Mouse (Mus musculus) gastrocnemius, postnatal 4 days (tissue): ENCODE measurements at regions not wholly inside any gene's neighbourhood (a gene's known extent, or its start where the extent isn't known, plus 50 kb on each side); places are given as distances from the start of the nearest gene placed in this dataset.

Source experiments
- DNase-seq, 2 experiments: peaks; one replicate each; pipeline ENCODE4 v3.0.0; 2021 to 2022; ENCODE audit warnings: low spot score in 2 of 2, mixed read lengths in 2 of 2

DNA sequence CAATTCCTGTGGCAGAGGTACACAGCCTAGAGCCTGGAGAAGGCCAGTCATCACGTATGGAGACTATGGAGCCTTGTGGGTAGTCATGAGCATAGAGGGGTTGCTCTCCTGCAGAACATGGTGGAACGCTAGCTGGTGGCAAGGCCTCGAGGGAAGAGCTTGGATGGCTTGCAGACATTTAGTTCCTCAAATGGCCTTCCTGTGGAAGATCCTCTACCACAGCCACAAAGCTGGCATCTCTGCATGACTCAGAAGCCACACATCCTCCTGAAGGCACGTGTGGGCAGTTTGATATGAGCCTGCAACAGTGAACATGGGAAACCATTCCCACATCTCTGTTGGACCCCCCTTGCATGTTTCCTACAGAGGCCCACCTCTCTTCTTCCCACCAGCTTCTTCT, 547.9 kb upstream of the Lrrc6 start:
- DNase-seq, result no peak

GRCm38 (mm10) chr15:67048148-67048547, 547.4 kb upstream of the Lrrc6 start:
- no peak for DNase-seq

- peak in 1 of 2 experiments; percentile 36 for DNase-seq
These were observed 545.5 kb upstream of the Lrrc6 start for GRCm38 (mm10) chr15:67045920-67046804.

GRCm38 (mm10) chr15:67045329-67045728, 544.6 kb upstream of the Lrrc6 start:
- DNase-seq, result no peak

DNA sequence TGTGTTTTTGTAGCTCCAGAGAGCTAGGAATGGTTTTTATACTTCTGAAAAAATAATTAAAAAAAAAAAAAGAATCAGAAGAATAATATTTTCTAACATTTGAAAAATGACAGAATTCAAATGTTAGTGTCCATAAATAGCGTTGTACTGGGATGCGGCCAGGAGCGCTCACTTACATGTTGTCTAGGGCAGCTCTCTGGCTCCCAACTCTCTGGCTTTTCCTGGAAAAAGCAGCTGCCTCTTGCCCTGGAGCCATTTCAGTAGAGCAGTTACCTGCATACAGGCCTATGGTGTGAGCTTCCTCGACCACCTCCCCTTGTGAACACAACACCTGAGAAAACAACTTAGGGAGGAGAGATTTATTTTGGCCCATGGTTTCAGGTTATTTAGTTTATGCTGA, 544.1 kb upstream of the Lrrc6 start:
- DNase-seq, result no peak

DNA sequence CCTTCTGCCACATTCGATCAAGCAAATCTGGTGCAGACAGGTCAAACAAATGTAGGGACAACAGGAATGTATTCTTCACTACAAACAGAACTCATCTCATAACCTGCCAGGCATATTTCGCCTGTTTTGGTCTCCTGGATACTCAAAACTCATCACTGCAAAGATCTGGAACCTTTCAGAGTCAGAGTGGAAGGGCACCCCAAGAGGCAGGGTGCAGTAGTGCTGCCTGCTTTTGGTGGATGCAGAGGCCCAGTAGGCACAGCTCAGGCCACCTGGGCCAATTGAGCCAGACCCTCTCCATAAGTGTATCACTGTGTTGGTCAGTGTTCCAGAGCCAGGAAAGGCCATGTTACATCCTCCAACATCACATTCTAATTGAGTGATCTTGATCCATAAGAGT, 541.4 kb upstream of the Lrrc6 start:
- no peak for DNase-seq

- DNase-seq, result no peak
These were observed 539.5 kb upstream of the Lrrc6 start for GRCm38 (mm10) chr15:67040229-67040628.

DNA sequence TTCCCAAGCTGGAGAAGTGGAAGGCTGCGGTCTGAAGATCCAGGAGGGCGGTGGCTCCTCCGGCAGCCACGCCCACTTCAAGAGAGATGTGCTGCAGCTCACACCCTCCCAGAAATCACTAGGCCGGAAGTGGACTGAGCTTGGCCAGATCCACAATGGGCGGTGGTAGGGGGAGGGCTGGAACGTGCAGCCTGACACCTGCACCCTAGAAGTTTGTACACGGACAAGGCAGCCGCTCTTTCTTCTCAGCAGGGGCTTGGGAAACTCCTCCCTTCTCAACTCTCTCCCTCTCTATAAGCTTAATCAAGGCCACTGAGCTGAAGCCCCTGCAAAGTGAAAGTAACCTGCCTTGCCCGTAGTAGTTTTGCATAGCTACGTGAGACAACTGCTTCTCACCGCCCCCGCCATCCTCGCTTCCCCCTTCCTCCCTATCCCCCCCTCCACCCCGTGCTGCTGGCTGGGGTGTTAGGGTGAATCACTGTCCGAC, 538.8 kb upstream of the Lrrc6 start:
- peak; percentile 47 to 67 for DNase-seq

DNA sequence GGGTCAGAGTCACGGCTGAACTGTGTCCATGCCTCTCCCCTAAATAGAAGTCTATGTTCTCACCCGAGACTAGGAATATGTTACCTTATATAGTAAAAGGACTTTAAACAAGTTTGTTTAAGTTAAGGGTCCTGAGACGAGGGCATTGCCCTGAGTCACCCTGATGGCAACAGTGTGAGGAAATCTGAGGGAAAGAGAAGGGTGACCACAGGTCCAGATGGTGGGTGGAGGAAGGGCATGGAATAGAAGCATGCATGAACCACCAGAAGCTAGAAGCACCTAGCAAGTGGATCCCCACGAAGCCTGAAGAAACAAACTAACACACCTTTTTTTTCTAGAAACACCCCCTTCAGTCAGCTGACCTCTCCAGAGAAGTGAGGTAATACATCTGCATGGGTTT, 536.9 kb upstream of the Lrrc6 start:
- DNase-seq, result no peak

- DNase-seq, result no peak
These were observed 535.6 kb upstream of the Lrrc6 start for GRCm38 (mm10) chr15:67036341-67036740.

DNA sequence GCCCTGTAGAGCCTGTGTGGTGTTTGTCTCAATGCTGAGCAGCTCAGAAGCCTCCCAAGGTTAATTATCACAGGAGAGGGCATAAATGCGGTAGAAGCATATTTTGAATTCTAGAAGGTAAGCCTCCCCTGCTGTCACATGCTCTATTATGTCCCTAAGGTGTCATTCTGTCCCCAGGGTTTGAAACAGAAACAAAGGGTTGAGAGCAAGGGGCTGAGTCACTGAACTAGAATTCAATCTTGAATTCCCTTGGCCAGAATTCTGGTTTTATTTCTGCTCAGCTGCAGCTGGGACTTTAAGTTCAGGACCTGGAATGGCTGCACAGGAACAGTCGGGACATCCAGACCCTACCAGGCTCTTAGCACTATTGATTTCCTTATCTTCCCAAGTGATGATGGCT, 533.2 kb upstream of the Lrrc6 start:
- no peak for DNase-seq

DNA sequence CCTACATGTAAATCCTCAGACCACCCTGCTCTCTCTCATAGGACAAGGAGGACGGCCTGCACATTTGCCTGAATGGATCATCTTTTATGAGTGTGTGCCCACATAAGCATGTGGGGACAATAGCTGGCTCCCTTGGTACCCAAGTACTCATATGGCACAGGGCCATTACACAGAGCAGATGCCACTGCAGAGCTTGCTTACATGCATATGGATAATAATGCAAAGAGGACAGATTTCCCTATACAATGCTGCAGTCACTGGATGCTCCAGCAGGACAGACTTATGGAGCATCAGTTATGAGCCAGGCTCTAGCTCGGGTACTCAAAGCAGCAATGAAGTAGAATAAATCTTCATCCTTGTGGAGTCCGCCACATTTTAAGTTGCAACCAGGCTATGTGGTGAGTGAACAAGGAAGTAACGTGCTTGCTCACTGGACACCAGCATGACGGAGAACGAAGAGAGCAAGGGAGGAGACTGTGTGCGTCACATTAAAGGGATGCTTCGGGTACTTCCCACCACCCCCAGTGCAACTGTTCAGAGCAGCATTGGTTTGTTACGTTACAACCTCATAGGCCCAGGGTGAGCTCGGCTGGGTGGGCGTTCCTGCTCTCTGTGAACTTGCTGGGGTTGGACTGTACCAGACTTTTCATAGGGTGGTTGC, 531.3 kb upstream of the Lrrc6 start:
- DNase-seq, result no peak

DNA sequence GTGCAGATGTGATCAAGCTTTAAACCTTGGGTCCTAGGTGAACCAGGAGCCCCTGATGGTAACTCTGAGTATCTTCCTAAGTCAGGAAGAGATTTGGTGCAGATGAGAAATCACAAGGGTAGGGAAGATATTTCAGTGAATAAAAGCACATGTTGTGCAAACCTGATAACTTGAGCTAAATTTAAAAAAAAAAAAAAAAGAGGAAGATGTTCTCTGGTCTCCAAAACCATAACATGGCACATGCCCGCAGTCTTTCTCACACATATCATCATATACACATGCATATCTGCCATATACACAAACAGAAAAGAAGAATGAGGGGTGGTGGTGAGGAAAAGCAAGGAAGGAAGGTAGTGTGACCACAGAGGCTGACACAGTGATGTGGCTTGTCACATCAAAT, 530.3 kb upstream of the Lrrc6 start:
- DNase-seq, result no peak

GRCm38 (mm10) chr15:67028161-67028560, 527.5 kb upstream of the Lrrc6 start:
- no peak for DNase-seq

- no peak for DNase-seq
These were observed 527.0 kb upstream of the Lrrc6 start for GRCm38 (mm10) chr15:67027751-67028150.

DNA sequence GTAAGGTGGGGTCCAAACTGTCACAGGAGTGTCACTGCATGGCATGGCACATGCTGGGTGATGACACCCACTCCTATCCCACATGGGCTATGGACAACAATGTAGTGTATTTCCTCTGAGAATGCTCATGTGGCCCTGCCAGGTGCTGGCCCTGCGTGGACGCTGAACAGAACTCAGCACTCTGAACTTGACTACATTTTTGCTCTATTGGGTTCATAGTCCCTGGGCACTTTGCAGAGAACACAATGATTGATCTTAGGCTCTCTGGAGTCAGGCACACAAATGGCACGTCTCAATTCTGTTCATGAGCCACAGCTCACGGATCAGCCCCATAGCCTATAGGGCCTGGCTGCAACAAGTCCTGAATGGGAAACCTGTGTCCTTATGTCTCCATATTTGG, 525.0 kb upstream of the Lrrc6 start:
- DNase-seq, result no peak

DNA sequence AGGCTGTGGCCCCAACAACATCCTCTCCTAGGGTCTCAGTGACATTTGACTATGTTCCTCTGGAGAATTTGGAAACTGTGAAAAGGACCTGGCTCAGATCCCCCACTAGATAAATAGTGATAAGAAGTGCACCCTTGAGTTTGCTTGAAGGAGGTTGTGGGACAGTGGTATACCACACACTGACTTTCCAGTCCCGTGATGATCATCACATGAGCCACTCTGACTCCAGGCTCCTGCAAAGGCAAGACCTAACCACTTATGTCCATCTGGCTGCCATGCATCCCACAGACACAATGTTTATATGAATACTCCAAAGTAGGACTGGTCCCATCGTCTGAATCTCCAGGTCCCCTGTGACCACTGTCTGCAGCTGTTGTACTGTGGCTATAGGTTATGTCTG, 523.7 kb upstream of the Lrrc6 start:
- DNase-seq, result no peak

- no peak for DNase-seq
These were observed 522.4 kb upstream of the Lrrc6 start for GRCm38 (mm10) chr15:67023081-67023480.

GRCm38 (mm10) chr15:67021391-67021790, 520.7 kb upstream of the Lrrc6 start:
- DNase-seq, result no peak

DNA sequence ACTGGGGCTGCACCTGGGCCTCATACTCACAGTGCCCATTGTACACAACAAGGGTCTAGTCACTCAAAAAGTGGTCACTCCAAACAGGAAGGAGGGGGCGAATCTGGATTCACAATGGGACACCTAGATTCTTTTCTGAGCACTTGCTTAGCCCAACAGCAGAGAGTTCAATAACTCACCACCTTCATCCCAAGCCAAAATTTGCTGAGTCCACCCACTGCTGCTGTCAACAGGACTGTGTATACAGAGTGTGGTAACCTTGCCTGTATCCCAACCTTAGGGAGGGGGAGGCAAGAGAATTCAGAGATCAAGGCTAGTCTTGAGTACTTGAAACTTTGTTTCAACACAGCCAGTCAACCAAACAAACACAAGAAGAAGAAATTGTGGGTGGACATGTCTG, 519.2 kb upstream of the Lrrc6 start:
- DNase-seq, result no peak

GRCm38 (mm10) chr15:67019194-67019661, 518.5 kb upstream of the Lrrc6 start:
- peak in 1 of 2 experiments; percentile 54 for DNase-seq
